Mouse (Mus musculus): ENCODE measurements around the gene Cdk14.

Cdk14 gene

DNA sequence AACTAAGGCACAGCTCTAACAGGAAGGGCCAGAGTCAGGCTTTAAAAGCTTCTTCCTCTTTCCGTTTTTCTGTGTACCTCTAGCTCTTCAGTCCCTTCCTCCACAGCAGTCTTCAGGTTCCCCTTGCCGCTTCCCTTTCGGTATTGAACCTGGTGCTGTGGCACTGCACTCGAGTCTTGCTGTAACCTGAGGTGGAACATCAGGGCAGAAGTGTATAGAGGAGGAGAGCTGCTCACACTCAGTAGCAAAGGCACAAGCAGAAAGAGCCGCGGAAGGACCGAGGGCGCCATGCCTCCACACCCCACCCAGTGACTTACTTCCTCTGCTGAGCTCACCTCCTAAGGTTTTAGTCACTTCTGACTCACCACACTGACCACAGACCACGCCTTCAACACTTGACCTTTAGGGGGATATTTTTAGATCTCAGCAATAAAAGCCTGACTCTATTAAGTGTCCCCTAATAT lies at the start of gene Cdk14:
Gene Cdk14, minus strand, starts transcription at position 321 of the 464 bp plus-strand sequence.
- DNase-seq = no peak

DNA sequence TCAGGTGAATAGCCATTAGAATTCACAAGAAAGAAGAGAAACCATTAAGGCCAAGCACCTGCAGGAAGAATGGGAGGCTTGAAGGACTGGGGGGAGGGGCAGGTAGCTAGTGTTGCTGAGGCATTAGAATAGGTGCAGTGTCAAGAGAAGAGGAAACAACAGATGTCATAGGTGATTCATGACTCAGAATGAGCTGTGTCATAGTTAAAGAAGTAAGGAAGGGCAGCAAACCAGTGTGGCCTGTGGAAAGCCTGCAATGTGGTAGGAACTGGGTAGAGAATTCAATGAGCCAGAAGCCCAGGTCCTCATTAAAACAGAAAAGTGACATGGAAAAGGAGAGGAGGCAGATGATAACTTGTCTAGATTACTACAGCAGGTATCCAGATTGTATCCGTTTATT lies 45.1 kb upstream of the Cdk14 start:
- DNase-seq = no peak

DNA sequence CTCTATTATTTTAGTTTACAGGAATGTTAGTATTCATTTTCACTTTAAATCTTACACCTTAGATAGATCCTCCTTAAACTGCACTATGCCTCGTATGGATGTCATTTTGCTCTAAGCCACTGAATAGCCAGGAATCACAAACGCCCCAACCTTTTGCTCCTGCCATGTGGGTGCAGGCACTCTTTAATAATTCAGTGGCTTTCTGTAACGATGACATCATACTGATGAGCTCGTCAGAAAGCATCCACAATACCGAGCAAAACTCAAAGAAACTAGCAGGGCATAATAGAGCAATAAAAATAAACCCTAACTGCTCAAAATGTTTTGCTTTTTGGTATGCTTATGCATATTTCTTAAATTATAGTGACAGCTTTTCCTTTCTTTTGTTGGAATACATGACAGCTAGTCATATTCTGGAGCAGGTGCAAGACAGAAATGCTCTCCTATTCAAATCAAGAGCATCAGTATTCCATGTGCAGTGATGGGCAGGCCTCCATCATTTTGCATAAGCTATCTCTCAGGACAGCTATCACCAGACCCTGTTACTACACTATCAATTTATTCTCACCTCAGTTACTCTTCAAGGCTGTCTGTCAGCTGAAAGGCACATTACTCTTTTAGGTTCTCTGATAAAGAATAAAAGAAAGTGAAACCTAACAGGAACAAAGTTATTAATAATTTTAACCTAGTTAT lies 11.8 kb upstream of the Cdk14 start:
- DNase-seq = peak; percentile 4 to 6

DNA sequence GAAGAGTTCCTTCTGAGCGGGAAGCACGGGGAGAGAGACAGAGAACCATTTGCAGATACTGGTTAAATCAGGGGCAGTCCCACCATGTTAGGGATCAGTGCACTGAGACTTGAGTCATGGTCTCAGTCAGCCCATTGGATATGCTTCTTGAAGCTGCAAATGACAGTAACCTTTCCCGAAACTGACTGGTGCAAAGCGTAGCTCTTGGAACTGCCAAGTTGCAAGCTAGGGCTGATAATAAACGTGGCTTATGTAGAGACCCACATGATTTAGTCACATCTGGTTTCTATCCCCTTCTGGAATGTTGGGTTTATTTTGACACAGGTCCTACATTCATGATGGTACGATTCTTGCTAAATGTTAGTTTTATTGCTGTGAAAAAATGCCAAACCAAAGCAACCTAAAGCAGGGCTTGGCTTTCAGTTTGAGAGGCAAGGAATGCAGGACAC lies 3.6 kb upstream of the Cdk14 start:
- no peak for DNase-seq

DNA sequence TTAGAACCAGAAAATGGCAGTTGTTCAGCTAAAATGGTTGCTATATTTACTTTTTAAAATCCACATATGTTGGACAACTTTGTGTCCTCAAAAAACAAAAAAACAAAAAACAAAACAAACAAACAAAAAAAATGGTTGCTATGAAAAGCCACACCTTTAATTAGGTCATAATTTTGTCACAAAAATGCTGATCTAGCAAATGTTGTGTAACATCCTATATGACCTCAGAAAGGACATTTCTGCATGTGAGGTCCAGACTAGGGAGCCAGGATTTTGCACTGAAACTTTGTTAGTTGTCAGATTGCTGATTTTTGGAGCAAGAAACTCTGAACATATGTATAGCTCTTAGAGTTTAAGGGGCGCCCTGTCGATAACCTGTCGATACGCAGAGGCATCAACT lies 3.0 kb upstream of the Cdk14 start:
- DNase-seq = no peak

DNA sequence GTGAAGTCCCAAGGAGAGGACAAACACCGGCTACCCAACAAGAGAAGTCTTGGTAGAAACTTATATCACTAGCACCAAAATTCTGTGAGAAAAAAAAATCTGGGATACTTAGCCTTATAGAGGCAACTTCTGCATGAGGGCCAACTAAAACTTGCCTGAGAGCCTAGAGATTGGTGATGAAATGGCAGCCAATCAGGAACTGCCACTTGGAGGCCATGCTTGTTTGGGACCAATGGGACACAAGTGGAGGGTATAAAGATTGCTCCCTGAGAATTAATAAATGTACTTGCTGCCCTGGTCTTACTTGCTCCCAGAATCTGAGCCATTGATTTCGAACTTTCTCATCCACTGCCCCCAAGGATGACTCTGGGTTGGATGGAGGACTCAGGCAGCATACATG lies 1.3 kb upstream of the Cdk14 start:
- DNase-seq = no peak

DNA sequence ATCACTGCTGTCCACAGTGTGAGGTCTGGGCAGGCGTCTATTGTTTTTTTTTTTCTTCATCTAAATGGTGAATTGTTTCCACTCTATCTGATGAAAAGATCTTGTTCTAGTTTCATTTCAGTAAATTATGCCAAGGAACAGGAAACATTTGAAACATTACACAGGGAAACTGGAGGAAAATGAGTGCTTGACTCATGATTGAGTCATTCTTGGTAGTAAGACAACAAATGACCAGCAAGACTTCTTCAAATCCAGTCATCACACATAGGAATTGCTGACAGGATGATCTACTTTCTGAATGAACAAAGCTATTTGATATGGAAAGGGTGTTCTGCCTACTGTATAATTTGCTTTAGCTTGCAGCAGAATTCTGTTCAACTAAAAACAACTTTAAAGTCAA lies 859 bp downstream of the Cdk14 start:
- DNase-seq = no peak

DNA sequence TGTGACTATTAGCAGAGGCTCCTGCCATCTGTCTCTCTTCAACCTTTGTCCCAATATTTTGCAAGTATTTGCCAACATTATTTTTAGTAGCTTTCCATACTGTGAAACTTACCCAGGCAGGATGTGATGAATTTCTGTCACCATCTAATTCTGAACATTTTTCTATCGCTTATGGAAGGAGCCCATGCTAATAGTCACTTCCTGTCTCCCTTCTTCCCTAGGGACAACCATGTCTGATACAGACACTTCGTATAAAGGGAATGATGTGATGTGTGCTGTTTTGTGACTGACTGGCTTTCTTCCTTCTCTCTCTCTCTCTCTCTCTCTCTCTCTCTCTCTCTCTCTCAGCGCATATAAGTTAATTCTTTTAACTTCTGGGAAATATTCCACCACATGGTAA lies 5.3 kb downstream of the Cdk14 start:
- DNase-seq = no peak

DNA sequence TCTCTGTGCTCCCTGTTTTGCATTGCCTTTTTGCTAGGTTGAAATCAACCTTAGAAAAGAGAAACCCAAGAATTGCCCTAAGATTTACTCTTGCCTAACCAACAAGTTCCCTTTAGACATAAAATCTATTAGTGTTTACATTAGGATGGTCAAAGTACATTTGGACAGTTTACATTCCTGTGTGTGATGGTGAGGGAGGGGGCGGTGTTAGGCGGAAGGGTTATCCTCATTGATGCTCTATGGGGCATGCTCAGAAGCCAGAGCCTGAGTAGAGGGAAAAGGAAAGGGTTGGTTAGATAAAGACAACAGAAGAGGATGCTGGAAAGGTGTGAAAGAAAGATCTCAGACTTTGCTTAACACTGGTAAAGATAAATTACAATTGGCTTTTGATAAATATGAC lies 8.2 kb downstream of the Cdk14 start:
- no peak for DNase-seq

DNA sequence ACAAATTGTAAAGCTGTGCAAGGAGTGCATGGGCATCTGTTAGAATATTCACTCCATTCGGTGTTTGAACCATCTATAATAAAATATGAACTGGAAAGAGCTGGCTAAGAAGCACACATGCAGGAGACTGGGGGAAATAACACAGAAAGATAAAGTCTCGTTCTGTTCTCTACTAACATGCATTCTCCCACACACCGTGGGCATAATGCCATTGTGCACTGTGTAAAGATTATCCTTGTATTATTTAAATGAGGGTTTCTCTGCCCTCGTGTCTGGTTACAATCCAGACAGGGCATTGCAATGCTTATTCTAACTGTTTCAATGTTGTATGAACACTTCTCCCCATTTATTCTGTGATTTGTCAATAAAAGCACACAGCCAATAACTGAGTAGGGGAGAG lies 18.1 kb downstream of the Cdk14 start:
- no peak for DNase-seq

DNA sequence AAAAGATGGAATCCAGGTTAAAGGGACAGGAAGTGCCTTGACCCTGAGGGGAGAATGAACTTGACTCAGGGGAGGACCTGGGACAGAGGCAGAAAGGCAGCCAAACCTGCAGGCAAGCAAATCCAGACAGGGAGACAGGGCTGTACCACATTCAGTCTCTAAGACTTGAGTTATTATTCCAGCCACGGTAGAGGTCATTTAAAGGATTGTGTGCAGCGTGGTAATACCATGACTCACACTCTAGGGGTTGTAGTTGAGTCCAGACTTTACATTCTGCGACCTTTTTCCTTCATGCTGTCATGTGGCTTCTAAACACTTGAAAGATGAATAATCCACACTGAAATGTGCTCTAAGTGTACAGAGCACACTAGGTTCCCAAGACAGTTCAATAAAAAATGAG lies 27.3 kb downstream of the Cdk14 start:
- DNase-seq = no peak

DNA sequence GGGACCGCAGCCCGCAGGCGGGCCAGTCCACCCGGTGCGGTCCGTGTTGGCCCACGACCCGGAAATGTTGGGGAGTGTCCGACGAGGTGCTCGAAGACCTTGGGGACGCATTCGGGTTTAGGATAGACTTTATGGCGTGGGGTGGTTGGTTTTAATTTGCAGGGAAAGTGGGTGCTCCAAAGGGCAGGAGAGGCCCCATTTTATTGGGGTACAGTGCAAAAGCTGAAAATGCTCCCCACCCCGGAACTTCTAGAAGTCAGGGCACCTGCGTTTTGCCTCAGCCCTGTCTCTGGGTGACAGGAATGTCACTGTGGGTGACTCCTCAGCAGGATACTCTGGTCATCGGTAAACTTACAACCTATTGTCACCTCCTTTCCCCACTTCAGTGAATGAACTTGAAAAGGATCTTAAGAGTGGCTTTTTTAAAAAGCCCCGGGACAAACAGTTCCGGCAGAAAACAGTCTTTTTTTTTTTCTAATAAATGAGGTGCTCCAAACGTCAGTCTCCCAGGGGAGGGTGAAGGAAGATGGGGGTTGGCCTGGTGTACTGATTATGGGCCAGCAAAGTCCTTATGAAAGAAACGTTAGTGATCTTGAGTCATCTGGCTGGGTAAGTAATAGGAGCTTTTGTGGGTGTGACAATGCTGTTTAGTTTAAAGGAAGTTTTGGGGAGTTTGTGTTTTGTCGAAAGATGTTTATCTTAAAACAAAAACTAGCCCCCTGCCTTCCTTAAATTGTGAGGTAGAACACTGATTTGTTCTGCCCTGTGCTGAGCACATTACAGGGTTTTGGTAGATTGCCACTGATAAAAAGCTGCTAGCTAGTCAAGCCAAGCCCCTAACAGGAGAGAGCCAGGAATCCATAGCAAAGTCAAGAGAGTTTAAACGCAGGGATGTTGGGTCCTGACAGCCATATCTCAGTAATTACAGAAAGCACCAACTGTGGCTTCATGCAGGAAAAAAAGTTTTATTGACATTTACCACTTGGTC lies 39.1 kb downstream of the Cdk14 start:
- DNase-seq = no peak

DNA sequence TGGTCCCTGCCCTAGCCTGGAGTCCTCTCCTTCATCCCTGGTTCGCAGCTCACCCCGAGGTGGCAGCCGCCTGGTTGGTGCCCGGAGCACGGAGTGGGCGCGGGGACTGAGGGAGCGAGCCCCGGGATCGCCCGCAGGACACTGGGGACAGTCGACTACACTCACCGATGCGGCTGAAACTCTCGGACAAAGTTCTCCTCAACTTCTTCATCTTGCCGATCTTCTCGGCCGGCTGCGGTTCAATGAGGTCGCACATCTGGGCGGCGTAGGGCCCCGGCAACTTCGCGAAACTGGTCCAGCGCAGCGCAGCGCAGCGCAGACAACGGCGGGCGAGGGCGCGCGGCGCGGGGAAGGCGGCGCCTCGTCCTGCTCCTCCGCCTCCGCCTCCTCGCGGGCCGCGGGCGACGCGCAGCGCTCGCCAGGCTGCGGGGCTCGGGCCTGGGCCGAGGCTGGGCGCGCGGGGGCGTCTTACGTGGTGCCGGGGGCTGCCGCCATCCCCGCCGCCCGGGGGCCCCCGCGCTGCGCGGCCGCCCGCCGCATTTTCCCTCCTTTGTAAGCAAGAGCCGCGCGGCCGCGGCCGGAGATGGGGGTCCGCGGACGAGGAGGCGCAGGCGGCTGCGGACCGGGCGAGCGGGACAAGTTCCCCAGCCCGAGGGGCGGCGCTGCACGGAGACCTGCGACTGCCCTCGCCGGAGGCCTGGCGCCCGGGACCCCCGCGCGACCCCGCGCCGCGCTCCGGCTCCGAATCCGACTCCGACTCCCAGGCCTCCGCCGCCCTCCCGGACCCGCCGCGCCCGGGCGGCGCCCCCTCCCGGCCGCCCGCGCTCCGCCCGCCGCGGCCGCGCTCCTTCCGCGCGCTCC lies 40.0 kb downstream of the Cdk14 start:
- peak; percentile 64 to 77 for DNase-seq

DNA sequence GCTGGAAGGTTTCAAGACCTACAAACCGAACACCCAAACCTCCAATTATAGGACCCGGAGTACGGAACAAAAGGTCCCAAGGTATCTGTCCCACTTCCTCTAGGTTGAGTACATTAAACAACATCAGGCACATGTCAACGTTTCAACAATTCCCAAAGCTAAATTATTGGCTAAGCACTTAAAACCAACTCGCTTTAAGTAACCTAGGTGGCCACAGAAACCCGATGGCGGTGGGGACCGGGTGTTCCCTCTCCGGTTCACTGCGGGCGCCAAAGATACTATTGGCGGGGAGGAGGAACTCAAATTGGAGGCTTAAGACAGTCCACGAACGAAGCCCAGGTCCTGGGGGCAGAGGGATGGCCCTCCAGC lies 40.6 kb downstream of the Cdk14 start:
- DNase-seq = peak in 1 of 2 experiments; percentile 44

DNA sequence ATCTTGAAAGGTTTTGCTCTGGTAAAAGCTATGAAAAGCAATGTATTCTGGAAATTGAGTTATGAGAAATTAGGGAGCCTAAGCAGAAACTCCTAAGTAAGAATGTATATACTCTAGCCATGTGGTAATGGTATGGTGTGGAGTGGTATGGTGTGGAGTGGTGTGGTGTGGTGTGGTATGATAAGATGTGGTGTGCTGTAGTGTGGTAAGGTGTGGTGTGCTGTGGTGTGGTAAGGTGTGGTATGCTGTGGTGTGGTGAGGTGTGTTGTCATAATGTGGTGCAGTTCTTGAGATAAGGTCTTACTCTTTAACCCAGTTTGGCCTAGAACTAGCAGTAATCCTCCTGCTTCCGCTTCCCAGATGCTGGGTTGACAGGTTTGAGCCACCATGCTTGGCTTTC lies 45.7 kb downstream of the Cdk14 start:
- no peak for DNase-seq

DNA sequence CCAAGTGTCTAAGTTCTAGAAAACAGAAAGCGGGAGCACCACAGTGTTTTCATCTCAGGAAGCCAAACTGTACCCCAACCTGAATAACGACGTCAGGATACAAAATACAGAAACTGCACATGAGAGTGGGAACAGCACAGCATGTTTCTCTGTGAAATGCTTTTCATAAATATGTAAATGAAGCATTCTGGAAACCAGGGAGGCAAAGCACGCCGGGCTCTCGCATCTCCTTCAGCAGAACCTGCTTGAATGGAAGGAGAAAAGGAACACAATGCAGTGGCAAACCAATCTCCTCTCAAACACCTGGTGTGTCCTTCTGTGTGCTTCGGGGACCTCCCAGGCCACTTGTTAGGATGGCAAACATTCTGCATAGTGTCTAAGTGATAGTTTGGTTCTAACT lies 46.6 kb downstream of the Cdk14 start:
- no peak for DNase-seq

DNA sequence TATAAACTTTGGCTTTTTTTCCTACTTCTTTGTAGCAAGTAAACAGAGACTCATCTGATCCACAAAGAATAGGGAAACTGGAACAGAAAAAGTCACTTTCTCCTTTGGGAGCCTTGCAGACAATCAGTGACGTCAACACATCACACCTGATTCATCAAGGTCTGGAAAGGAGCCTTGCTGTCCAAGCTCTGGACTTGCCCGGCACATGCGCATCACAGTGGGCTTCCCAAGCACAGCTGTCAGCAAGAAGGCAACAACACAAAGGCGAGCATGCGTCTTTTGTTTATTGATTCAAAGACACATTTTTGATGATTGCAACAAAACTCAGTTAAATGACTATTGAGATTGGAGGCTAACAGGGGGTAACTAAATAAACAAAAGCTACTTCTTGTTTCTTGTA lies 47.2 kb downstream of the Cdk14 start:
- peak; percentile 28 to 29 for DNase-seq

DNA sequence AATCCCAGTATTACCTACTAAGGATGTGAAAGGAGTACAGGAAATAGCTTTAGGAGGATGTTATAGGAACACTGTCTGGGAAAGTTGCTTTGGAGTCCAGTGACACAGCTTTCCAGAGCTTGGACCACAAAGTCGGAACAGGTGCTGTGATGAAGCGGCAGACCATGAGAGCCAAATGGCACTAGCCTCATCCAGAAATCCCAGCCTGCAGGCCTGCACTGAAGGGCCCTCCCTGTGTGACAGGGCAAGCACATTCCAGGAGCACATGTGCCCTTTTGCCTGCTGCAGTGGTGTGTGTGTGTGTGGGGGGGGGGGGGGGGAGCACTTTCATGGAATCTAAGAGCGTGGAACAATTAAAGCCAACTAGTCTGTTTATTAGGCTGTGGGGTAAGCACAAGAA lies 47.8 kb downstream of the Cdk14 start:
- peak; percentile 70 to 75 for DNase-seq

DNA sequence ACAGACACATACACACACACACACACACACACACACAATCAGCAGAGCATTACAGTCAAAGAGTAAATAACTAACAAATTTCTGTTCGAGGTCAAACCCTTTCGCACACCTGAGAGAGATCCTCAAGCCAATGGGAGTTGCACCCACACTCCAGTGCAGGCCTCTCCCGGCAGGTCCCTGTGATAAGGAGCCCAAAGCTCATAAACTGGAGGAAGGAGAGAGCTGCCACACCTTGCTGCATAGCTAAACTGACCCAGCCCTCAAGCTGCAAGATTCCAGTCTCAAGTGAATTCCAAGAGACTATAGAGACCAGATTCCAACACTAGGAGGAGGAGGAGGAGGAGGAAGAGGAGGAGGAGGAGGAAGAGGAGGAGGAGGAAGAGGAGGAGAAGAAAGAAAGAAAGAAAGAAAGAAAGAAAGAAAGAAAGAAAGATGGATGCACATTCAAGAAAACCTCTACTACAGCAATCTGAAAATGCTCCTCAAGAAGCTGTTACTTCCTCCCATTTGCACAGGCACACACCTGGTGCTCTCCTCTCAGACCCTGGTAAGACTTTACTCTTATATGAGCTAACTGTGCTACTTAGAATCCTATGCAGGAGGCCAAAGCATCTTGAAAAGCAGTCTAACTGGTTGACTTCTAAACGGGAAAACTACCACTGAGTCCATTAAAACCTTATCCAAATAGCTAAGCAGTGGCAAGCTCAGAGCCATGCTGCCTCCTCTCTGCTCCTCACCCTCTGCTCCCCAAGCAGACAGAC lies 49.6 kb downstream of the Cdk14 start:
- no peak for DNase-seq

DNA sequence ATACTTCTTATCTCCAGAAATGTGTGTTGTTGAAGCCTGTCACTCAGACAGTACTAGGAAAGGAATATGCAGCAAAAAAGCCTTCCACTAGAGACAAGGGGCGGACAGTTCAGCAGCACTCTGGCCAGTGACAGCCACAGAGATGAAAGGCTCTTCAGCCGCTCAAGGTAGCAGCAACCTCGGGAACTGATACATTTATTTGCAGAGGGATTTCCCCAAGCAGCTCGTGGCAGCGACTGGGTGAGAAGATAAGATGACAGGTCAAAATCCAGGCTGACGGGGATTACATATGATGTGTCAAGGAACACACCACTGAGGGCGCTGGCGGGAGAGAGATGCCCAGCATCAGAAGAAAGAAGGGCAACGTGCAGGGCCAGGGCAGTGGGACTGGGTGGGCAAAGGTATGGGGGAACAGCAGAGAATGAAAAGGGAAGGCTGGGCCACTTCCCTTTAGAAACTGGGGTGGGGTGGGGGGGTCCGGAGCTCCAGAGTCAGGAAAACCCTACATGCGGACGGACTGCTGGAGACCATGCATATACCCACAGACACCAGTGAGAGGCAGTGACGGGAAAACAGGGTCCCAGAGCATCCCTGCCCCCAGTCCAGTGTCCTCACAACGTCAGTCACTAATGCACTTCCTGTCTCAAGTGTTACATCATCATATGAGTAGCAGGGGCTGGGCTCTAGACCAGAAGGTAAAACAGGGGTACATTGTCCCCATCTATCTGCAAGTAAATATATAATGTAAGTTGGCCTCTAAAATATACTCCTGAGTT lies 51.5 kb downstream of the Cdk14 start:
- DNase-seq = no peak

DNA sequence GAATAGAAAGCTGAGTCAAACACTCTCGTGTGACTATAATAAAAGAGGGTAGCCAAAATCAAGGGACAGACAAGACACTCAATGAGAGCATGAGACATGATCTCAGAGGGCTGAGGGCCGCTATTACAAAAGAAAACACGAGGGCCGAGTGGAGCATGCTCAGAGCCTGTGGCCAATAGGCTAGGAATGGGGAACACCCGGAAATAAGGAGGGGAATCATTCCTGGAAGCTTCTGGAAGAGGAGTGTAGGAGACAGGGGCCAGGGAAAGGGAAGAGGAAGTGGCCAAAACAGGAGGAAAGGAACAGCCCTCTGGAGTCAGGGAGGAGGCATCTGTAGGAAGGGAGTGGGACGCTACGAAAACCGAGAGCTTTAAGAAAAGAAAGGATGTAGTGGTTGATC lies 52.6 kb downstream of the Cdk14 start:
- DNase-seq = no peak

Data from cerebellum, postnatal 14 days (tissue).